10 mouse cellular contexts compared by ENCODE assay signal in the genomic region with DNA sequence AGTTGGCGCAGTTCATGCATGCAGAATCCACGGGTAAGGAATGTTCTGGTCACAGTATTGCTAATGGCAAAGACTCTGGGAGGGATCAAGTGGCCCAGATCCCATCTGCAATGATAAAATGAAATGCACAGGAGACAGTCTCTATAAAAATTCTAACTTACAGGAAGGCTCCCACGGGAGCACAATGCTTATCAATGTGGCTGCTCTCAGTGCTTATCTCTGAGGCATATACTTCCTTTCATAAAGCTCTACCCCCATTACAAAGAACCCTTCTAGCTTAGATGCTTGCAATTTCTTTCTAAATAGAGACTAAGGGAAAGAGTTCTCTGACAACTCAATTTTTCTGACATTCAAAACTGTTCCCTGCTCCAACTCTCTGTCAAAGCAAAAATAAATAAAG. TPM values are rescaled to one million over a fixed set of nuclear protein-coding genes. Genes with fewer than 3 reads are reported as not detected.
"Had no signal": no experiment of that assay in that cellular context is flagged by ENCODE, and none has a peak within 500 bp of the region (broad histone marks: within the 10 kb centered on the region; RNA-seq: fewer than 3 reads in every experiment).

No protein-coding gene starts in this region.

- DNase-seq: kidney, postnatal 14 days; right cerebral cortex, postnatal 14 days; thymus, postnatal 36 days had no signal

- H3K27me3 ChIP-seq: kidney, embryonic 15.5 days; liver, embryonic 12.5 days; lung, embryonic 15.5 days; midbrain, embryonic 13.5 days had no signal

- H3K27ac ChIP-seq: limb, embryonic 10.5 days; liver, embryonic 12.5 days; midbrain, embryonic 13.5 days had no signal

- H3K9ac ChIP-seq: kidney, embryonic 15.5 days; liver, embryonic 12.5 days; lung, embryonic 15.5 days; midbrain, embryonic 13.5 days had no signal

- H3K4me3 ChIP-seq: kidney, embryonic 15.5 days; limb, embryonic 10.5 days; liver, embryonic 12.5 days; lung, embryonic 15.5 days; midbrain, embryonic 13.5 days had no signal

- ATAC-seq: liver, embryonic 12.5 days; midbrain, embryonic 13.5 days had no signal

- H3K9me3 ChIP-seq: kidney, embryonic 15.5 days; limb, embryonic 10.5 days; liver, embryonic 12.5 days; lung, embryonic 15.5 days; midbrain, embryonic 13.5 days had no signal

- H3K4me2 ChIP-seq: kidney, embryonic 15.5 days; liver, embryonic 12.5 days; lung, embryonic 15.5 days; midbrain, embryonic 13.5 days had no signal

- H3K36me3 ChIP-seq: kidney, embryonic 15.5 days; limb, embryonic 10.5 days; lung, embryonic 15.5 days; midbrain, embryonic 13.5 days had no signal

RNA-seq across cellular contexts. Expression of a gene that starts 35.5 kb away (rescaled TPM):
- polyA plus RNA-seq: limb, embryonic 10.5 days; liver, embryonic 16.5 days; thymus, postnatal 0 days had no signal
